In the genomic region with DNA sequence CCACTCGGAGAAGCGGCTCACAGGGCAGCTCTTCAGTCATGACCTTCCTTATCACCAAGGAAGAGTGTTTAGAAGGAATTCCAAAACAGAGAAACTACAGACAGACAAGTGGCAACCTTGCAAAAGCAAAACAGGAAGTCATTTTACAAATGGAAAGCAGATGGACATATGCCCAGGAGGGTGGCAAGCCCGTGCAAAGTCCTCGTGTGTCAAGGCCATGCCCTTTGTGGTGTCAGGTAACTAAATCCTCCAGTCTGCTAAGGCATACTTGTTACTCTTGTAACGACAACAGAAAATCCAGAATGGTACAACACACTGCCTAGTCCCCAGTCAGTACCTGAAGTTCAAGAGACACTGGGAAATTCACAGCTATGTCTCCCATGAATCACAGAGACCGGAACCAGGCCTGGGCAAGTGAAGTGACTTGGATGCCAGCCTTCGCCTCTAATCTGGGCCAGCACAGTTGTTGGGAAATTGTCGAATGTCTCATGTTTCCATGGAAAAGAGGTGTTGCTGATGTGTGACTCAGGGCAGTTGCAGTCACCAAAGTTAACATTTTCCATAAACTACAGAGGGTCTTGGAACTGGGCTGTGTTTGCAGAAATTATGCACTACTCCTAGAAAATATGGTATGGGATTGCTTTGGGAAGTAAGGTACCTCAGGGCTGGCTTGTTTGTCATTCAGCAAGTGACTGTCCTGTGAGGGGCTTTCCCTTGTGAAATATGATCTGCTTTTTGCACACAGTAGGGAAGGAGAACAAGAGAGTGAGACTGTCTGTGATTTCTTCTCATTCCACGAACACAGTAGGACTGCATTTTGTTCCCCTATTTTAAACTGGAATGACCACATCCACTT, we compare ENCODE assay signal across 13 mouse cellular contexts. TPM values are rescaled to one million over a fixed set of nuclear protein-coding genes. Genes with fewer than 3 reads are reported as not detected.
DNase-seq lines count a peak whose midpoint lies in the region; TF ChIP-seq lines count a peak whose summit lies in the region.
"Had no signal": no experiment of that assay in that cellular context is flagged by ENCODE, and none has a peak within 500 bp of the region (broad histone marks: within the 10 kb centered on the region; RNA-seq: fewer than 3 reads in every experiment).

No protein-coding gene starts in this region.

- no peak overlapping the region for H3K27ac ChIP-seq in cerebellum, adult 2 months (ENCODE audit: insufficient read depth, low read length)
- H3K27ac ChIP-seq: embryonic facial prominence, embryonic 13.5 days; hindbrain, postnatal 0 days had no signal

- peak; percentile 9 for DNase-seq in kidney, adult 9 months
- no peak for DNase-seq in kidney, adult 11 months
- peak; percentile 72 for DNase-seq in adrenal gland, adult 8-10 months
- peak; percentile 46 for DNase-seq in forelimb bud, embryonic 11.5 days (ENCODE audit: low read depth, low spot score)
- DNase-seq in lung, postnatal 36 days: peak; percentile 59
- no peak for DNase-seq in frontal cortex, postnatal 14 days (ENCODE audit: low spot score in 2 of 2)
- no peak for DNase-seq in urinary bladder, postnatal 4 days (ENCODE audit: low spot score in 2 of 2)
- DNase-seq in cerebellum, adult 2 months: no peak
- DNase-seq: kidney, postnatal 4 days; left cerebral cortex, postnatal 4 days; thymus, postnatal 25 days had no signal

- peaks cover 10% of the 10 kb centered on the region for H3K4me1 ChIP-seq in cerebellum, adult 2 months (ENCODE audit: control insufficient read depth, insufficient read depth, low read length)

- 82% methylated on average over 9 of the region's 9 CpGs for WGBS in cerebellum, adult 2 months

- TF ChIP-seq CTCF in cerebellum, adult 2 months (IDR thresholded peaks at IDR 0.05; ENCODE audit: borderline replicate concordance, insufficient read depth, low read depth, low read length): no peak

- H3K4me3 ChIP-seq in cerebellum, adult 2 months (replicated peaks; ENCODE audit: insufficient read depth, low read depth, low read length): no peak overlapping the region
- H3K4me3 ChIP-seq: embryonic facial prominence, embryonic 13.5 days had no signal

- no peaks in the 10 kb centered on the region; the same call in 1 of the 2 replicates for H3K27me3 ChIP-seq in cerebellum, adult 2 months (ENCODE audit: control insufficient read depth, insufficient read depth, low read length)

- no peak for TF ChIP-seq POLR2A in cerebellum, adult 2 months (IDR thresholded peaks at IDR 0.05; ENCODE audit: borderline replicate concordance, insufficient read depth, low read length)

RNA-seq across cellular contexts. Expression of a gene that starts 24.9 kb away (rescaled TPM):
- 10 to 100 TPM; 63.0 to 79.8 (median 64.5) TPM for total RNA-seq in adrenal gland, adult 8-10 months (2022)
- polyA plus RNA-seq in cerebellum, adult 2 months (2012; rRNA removed): 78.4 and 85.0 TPM in 2 replicates

Comparison
In these comparisons a context has a peak if more than half of its experiments do, and no peak if none do; other contexts are left out.
1. DNase-seq: peak in kidney, adult 9 months (single experiment), adrenal gland, adult 8-10 months (single experiment), forelimb bud, embryonic 11.5 days (single experiment) and lung, postnatal 36 days (single experiment); none in kidney, adult 11 months (single experiment), frontal cortex, postnatal 14 days (0 of 2), urinary bladder, postnatal 4 days (0 of 2) and cerebellum, adult 2 months (0 of 2).